Mouse (Mus musculus) liver, embryonic 14.5 days (tissue): Measurements from ENCODE around the gene Ogn.

Source experiments
- CTCF ChIP-seq: IDR thresholded peaks from 2 replicates; pipeline ENCODE4 v1.5.1; 2016; ENCODE audit warnings: antibody characterized with exemption, low read depth, control low read depth
- EP300 ChIP-seq: IDR thresholded peaks from 2 replicates; pipeline ENCODE4 v1.6.1; 2016; ENCODE audit warnings: antibody characterized with exemption, low read depth

GRCm38 (mm10) chr13:49646019-49646418 is 38.2 kb downstream of the Ogn start:
- TF ChIP-seq CTCF (no peak), EP300 (no peak)
